Mouse (Mus musculus) limb, embryonic 10.5 days (tissue): ENCODE measurements around the gene Nt5c3. TPM values are rescaled to one million over a fixed set of nuclear protein-coding genes. Genes with fewer than 3 reads are reported as not detected.

Source experiments
- DNase-seq: peaks from one replicate; pipeline ENCODE4 v3.0.0-alpha.2; 2017; ENCODE audit warnings: low spot score
- H3K27ac ChIP-seq: fragments of 300-500 bp; sonication (generic); 2 replicates; pipeline ENCODE4 v1.5.1; 2016; ENCODE audit warnings: mild to moderate bottlenecking
- H3K27me3 ChIP-seq: fragments of 300-500 bp; sonication (generic); 2 replicates; pipeline ENCODE4 v1.6.1; 2016; ENCODE audit warnings: low read depth, mild to moderate bottlenecking; ENCODE audit not compliant: poor library complexity, severe bottlenecking
- H3K36me3 ChIP-seq: fragments of 300-500 bp; sonication (generic); 2 replicates; pipeline ENCODE4 v1.6.1; 2016; ENCODE audit warnings: mild to moderate bottlenecking, moderate library complexity
- H3K4me1 ChIP-seq: fragments of 300-500 bp; sonication (generic); 2 replicates; pipeline ENCODE4 v1.6.1; 2016
- H3K4me3 ChIP-seq: fragments of 300-500 bp; sonication (generic); 2 replicates; pipeline ENCODE4 v1.5.1; 2016; ENCODE audit warnings: mild to moderate bottlenecking, moderate library complexity
- H3K9me3 ChIP-seq: fragments of 300-500 bp; sonication (generic); replicated peaks from 2 replicates; pipeline ENCODE4 v1.6.1; 2016; ENCODE audit warnings: mild to moderate bottlenecking
- WGBS: fragments of 180-500 bp; shearing (Covaris S2); methylation state at CpG from one replicate; pipeline ENCODE4 v1.1.7; 2016; 5-methylcytosine and 5-hydroxymethylcytosine counted together
- polyA plus RNA-seq: library from polyadenylated mRNA; unstranded; fragments of >200 nt; fragmentation: Nextera tagmentation; extraction: Ambion mirVana; gene quantifications from 2 replicates; pipeline ENCODE4 v1.2.1, GENCODE M21; 2016

The Nt5c3 gene
- polyA plus RNA-seq, 1 experiment from 2014 or later: 54.1 TPM

- Histone ChIP-seq H3K4me1 (no peaks in the 10 kb centered on the region), H3K27me3 (no peaks in the 10 kb centered on the region), H3K27ac (no peak overlapping the region), H3K9me3 (0 out of 2 replicates have a peak, but pooled peaks cover 3% of the 10 kb centered on the region), H3K4me3 (no peak overlapping the region), H3K36me3 (peaks cover 2% of the 10 kb centered on the region; the same call in 1 of the 2 replicates)
- WGBS: 78% methylated on average over 2 of the region's 2 CpGs
- no peak for DNase-seq
Observed at GRCm38 (mm10) chr6:56913092-56913858, 10.5 kb downstream of the Nt5c3 start.

GRCm38 (mm10) chr6:56910910-56911309 lies 12.8 kb downstream of the Nt5c3 start:
- 85% methylated on average over 2 of the region's 2 CpGs for WGBS
- H3K4me3 ChIP-seq: no peak overlapping the region

GRCm38 (mm10) chr6:56908912-56909311 lies 14.8 kb downstream of the Nt5c3 start:
- Histone ChIP-seq H3K4me1 (no peaks in the 10 kb centered on the region), H3K9me3 (no peaks in the 10 kb centered on the region), H3K27ac (no peak overlapping the region), H3K27me3 (no peaks in the 10 kb centered on the region), H3K4me3 (no peak overlapping the region), H3K36me3 (no peaks in the 10 kb centered on the region)
- WGBS: 17% methylated on average over 4 of the region's 4 CpGs
- DNase-seq: peak; percentile 41

More at GRCm38 (mm10) chr6:56910910-56911309, 12.8 kb downstream of the Nt5c3 start:
- H3K27ac ChIP-seq: no peak overlapping the region
- no peak for DNase-seq
- no peaks in the 10 kb centered on the region for H3K27me3 ChIP-seq
- 0 out of 2 replicates have a peak, but pooled peaks cover 3% of the 10 kb centered on the region for H3K9me3 ChIP-seq
- no peaks in the 10 kb centered on the region for H3K4me1 ChIP-seq
- H3K36me3 ChIP-seq: peaks cover 2% of the 10 kb centered on the region; the same call in 1 of the 2 replicates

- H3K4me3 ChIP-seq: no peak overlapping the region
- H3K9me3 ChIP-seq: no peaks in the 10 kb centered on the region
- H3K36me3 ChIP-seq: no peaks in the 10 kb centered on the region
- DNase-seq: no peak
- 90% methylated on average over 2 of the region's 2 CpGs for WGBS
- H3K27ac ChIP-seq: no peak overlapping the region
- no peaks in the 10 kb centered on the region for H3K27me3 ChIP-seq
- H3K4me1 ChIP-seq: no peaks in the 10 kb centered on the region
Observed at GRCm38 (mm10) chr6:56908397-56908796, 15.3 kb downstream of the Nt5c3 start.

- H3K9me3 ChIP-seq: no peaks in the 10 kb centered on the region
- 96% methylated on average over 3 of the region's 3 CpGs for WGBS
- DNase-seq: no peak
- no peak overlapping the region for H3K27ac ChIP-seq
- H3K36me3 ChIP-seq: no peaks in the 10 kb centered on the region
- H3K27me3 ChIP-seq: no peaks in the 10 kb centered on the region
- no peaks in the 10 kb centered on the region for H3K4me1 ChIP-seq
- no peak overlapping the region for H3K4me3 ChIP-seq
Observed at GRCm38 (mm10) chr6:56907973-56908372, 15.8 kb downstream of the Nt5c3 start.

- Histone ChIP-seq H3K27me3 (no peaks in the 10 kb centered on the region), H3K36me3 (no peaks in the 10 kb centered on the region), H3K4me3 (no peak overlapping the region), H3K9me3 (no peaks in the 10 kb centered on the region), H3K27ac (no peak overlapping the region), H3K4me1 (peaks cover 4% of the 10 kb centered on the region; the same call in 1 of the 2 replicates)
- 86% methylated on average over 8 of the region's 8 CpGs for WGBS
- no peak for DNase-seq
Observed at GRCm38 (mm10) chr6:56906121-56906846, 17.4 kb downstream of the Nt5c3 start.

GRCm38 (mm10) chr6:56905486-56905885 lies 18.2 kb downstream of the Nt5c3 start:
- H3K27me3 ChIP-seq: no peaks in the 10 kb centered on the region
- no peak for DNase-seq
- H3K9me3 ChIP-seq: no peaks in the 10 kb centered on the region
- peaks cover 4% of the 10 kb centered on the region; the same call in 1 of the 2 replicates for H3K4me1 ChIP-seq
- no peaks in the 10 kb centered on the region for H3K36me3 ChIP-seq
- no peak overlapping the region for H3K27ac ChIP-seq
- 92% methylated on average over 5 of the region's 5 CpGs for WGBS
- H3K4me3 ChIP-seq: no peak overlapping the region

GRCm38 (mm10) chr6:56904982-56905381 lies 18.8 kb downstream of the Nt5c3 start:
- DNase-seq: no peak
- H3K4me1 ChIP-seq: peaks cover 4% of the 10 kb centered on the region; the same call in 1 of the 2 replicates
- no peaks in the 10 kb centered on the region for H3K9me3 ChIP-seq
- no peaks in the 10 kb centered on the region for H3K27me3 ChIP-seq
- H3K36me3 ChIP-seq: no peaks in the 10 kb centered on the region
- H3K4me3 ChIP-seq: no peak overlapping the region
- 85% methylated on average over 2 of the region's 2 CpGs for WGBS
- H3K27ac ChIP-seq: no peak overlapping the region

GRCm38 (mm10) chr6:56904330-56904729 lies 19.4 kb downstream of the Nt5c3 start:
- Histone ChIP-seq H3K9me3 (no peaks in the 10 kb centered on the region), H3K27ac (no peak overlapping the region), H3K4me1 (peaks cover 4% of the 10 kb centered on the region; the same call in 1 of the 2 replicates), H3K4me3 (no peak overlapping the region), H3K27me3 (no peaks in the 10 kb centered on the region), H3K36me3 (no peaks in the 10 kb centered on the region)
- 94% methylated on average over 1 of the region's 1 CpGs for WGBS
- no peak for DNase-seq

- 58% methylated on average over 6 of the region's 6 CpGs for WGBS
- Histone ChIP-seq H3K9me3 (no peaks in the 10 kb centered on the region), H3K27me3 (no peaks in the 10 kb centered on the region), H3K36me3 (no peaks in the 10 kb centered on the region), H3K4me3 (no peak overlapping the region), H3K4me1 (peaks cover 4% of the 10 kb centered on the region; the same call in 1 of the 2 replicates), H3K27ac (no peak overlapping the region)
- no peak for DNase-seq
Observed at GRCm38 (mm10) chr6:56903831-56904230, 19.9 kb downstream of the Nt5c3 start.

- no peak for DNase-seq
- Histone ChIP-seq H3K36me3 (no peaks in the 10 kb centered on the region), H3K27ac (no peak overlapping the region), H3K9me3 (no peaks in the 10 kb centered on the region), H3K4me3 (no peak overlapping the region), H3K27me3 (no peaks in the 10 kb centered on the region), H3K4me1 (peaks cover 4% of the 10 kb centered on the region; the same call in 1 of the 2 replicates)
- WGBS: 82% methylated on average over 7 of the region's 7 CpGs
Observed at GRCm38 (mm10) chr6:56902606-56903520, 20.9 kb downstream of the Nt5c3 start.

- Histone ChIP-seq H3K9me3 (no peaks in the 10 kb centered on the region), H3K4me3 (no peak overlapping the region), H3K4me1 (peaks cover 4% of the 10 kb centered on the region; the same call in 1 of the 2 replicates), H3K27me3 (no peaks in the 10 kb centered on the region), H3K36me3 (no peaks in the 10 kb centered on the region), H3K27ac (no peak overlapping the region)
- 55% methylated on average over 12 of the region's 12 CpGs for WGBS
- no peak for DNase-seq
Observed at GRCm38 (mm10) chr6:56901824-56902386, 21.8 kb downstream of the Nt5c3 start.
